Mouse (Mus musculus): ENCODE results near the gene Kctd5. TPM values are rescaled to one million over a fixed set of nuclear protein-coding genes. Genes with fewer than 3 reads are reported as not detected.

Kctd5 gene
- polyA plus RNA-seq, 1 experiment from 2014 or later: 64.5 TPM

DNA sequence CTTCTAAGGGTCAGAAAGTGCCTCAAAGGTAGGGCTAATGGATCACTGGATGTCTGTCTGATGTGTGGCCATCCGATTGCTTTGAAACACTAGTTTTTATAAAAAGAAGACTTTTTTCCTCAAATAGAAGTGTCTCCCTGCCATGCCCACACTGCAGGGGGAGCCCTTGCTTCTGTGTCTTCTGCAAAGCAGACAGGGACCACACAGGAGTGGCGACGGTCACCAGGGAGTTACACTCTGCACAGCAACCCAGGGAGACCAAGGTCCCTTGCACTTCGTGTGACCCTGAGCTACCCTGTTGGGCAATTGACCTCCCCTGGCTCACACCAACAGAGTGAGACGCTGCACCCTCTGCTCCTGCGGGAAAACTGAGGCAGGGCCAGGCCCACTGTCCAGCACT, 36.3 kb downstream of the Kctd5 start:
- H3K36me3 ChIP-seq: no peaks in the 10 kb centered on the region
- 72% methylated on average over 6 of the region's 6 CpGs for WGBS
- no peak overlapping the region for H3K4me2 ChIP-seq (replicated peaks)
- ATAC-seq (ENCODE audit: insufficient number of reproducible peaks, low FRiP score, low TSS enrichment, low read depth): no peak
- no peaks in the 10 kb centered on the region for H3K4me1 ChIP-seq
- no peaks in the 10 kb centered on the region for H3K27me3 ChIP-seq
- no peak overlapping the region for H3K27ac ChIP-seq (replicated peaks)
- no peak overlapping the region for H3K9ac ChIP-seq
- no peaks in the 10 kb centered on the region for H3K9me3 ChIP-seq (replicated peaks)
- no peak overlapping the region for H3K4me3 ChIP-seq (replicated peaks)

DNA sequence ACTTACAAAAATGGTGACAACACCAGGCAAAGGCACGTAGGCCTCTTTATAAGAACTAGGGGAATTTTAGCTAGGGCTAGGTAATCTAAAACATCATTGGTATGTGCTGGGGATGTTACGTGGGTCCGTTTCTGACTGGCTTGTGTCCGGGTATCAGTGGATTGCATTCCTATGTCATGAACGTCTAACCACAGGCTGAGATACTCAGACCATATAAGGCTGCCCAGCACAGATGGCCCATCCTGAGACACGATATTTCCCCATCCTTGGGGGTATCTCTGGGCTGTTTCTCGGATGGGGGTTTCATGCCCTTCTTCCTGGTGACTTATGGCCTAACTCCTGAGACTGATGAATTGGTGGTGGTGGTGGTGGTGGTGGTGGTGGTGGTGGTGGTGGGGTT, 38.2 kb downstream of the Kctd5 start:
- H3K27me3 ChIP-seq: no peaks in the 10 kb centered on the region
- no peaks in the 10 kb centered on the region for H3K9me3 ChIP-seq (replicated peaks)
- no peaks in the 10 kb centered on the region for H3K4me1 ChIP-seq
- H3K4me3 ChIP-seq (replicated peaks): no peak overlapping the region
- no peak overlapping the region for H3K9ac ChIP-seq
- H3K27ac ChIP-seq (replicated peaks): no peak overlapping the region
- whole genome bisulfite sequencing: 66% methylated on average over 7 of the region's 7 CpGs
- no peak for ATAC-seq (ENCODE audit: insufficient number of reproducible peaks, low FRiP score, low TSS enrichment, low read depth)
- no peaks in the 10 kb centered on the region for H3K36me3 ChIP-seq
- H3K4me2 ChIP-seq (replicated peaks): no peak overlapping the region

GRCm38 (mm10) chr17:24030551-24030950, 42.7 kb downstream of the Kctd5 start:
- 90% methylated on average over 16 of the region's 22 CpGs for whole genome bisulfite sequencing
- Histone ChIP-seq H3K27ac (replicated peaks) (no peak overlapping the region), H3K9ac (no peak overlapping the region), H3K36me3 (no peaks in the 10 kb centered on the region), H3K4me2 (replicated peaks) (no peak overlapping the region), H3K9me3 (replicated peaks) (no peaks in the 10 kb centered on the region), H3K4me1 (no peaks in the 10 kb centered on the region), H3K4me3 (replicated peaks) (no peak overlapping the region), H3K27me3 (no peaks in the 10 kb centered on the region)
- no peak for ATAC-seq (ENCODE audit: insufficient number of reproducible peaks, low FRiP score, low TSS enrichment, low read depth)

DNA sequence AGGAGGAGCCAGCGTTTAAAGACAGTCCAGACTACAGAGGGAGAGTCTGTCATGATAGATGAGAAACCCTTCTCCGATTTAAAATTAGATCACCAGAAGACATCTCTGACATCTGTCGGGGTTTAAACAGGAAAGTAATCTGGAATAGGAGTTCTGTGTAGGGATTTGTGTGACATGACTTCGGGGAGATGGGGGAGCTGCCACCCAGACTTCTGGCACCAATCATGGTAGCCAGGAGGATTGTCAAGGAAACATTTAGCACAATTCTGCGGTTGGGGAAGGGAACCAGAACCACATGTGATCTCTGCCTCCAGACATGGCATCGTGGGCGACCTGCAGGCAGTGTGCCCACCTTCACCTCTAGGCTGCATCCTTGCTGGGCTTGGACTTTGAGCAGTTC, 43.8 kb downstream of the Kctd5 start:
- no peaks in the 10 kb centered on the region for H3K9me3 ChIP-seq (replicated peaks)
- 65% methylated on average over 7 of the region's 7 CpGs for WGBS
- H3K4me3 ChIP-seq (replicated peaks): no peak overlapping the region

DNA sequence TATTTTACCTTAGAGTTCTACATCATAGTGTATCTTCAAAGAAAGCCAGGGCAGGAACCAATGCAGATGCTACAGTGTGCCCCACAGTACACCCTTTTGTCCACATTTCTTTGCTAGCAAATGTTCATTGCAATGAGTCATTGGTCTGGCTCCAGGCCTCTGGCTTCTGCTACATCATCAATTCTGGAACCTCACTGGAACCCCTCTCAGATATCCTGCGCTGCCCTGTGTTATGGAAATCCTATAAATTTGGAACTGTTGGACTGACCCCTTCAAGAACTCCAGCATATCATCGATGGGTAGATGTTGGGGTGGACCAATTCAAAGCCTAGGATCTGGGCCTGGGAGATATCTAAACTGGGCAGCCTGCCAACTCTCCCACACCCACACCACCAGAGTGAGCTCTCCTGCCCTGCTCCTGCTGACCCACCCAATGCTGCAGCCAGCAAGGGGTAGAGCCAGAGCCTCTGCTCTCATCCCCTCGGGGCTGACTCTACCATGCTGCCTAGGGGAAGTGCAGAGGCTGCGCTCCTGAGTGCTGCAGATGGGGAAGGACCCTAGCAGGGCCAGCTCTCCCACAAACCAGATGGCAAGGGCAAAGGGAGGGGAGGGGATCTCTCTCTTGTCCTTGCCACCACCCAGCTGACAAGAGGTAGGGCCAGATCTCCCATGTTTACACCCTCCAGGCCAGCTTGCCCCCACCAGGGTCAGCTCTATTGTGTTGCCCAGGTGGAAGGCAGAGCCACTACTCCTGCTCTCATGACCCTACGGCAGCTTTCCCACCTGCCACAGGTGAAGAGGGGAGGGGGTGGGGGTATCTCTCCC, 51.7 kb downstream of the Kctd5 start:
- Histone ChIP-seq H3K27me3 (no peaks in the 10 kb centered on the region), H3K4me3 (replicated peaks) (no peak overlapping the region), H3K27ac (replicated peaks) (peak overlapping the region; percentile 55; the same call in 1 of the 2 replicates), H3K9ac (no peak overlapping the region), H3K4me2 (replicated peaks) (no peak overlapping the region), H3K4me1 (peaks cover 13% of the 10 kb centered on the region; the same call in 1 of the 2 replicates), H3K9me3 (replicated peaks) (no peaks in the 10 kb centered on the region), H3K36me3 (no peaks in the 10 kb centered on the region)
- ATAC-seq (ENCODE audit: insufficient number of reproducible peaks, low FRiP score, low TSS enrichment, low read depth): 0 out of 2 replicates have a peak, but pooled peaks have one; percentile 31
- 59% methylated on average over 5 of the region's 5 CpGs for WGBS

More for the DNA sequence above, 43.8 kb downstream of the Kctd5 start:
- Histone ChIP-seq H3K4me2 (replicated peaks) (no peak overlapping the region), H3K9ac (no peak overlapping the region), H3K27ac (replicated peaks) (no peak overlapping the region), H3K36me3 (no peaks in the 10 kb centered on the region), H3K27me3 (no peaks in the 10 kb centered on the region), H3K4me1 (no peaks in the 10 kb centered on the region)
- no peak for ATAC-seq (ENCODE audit: insufficient number of reproducible peaks, low FRiP score, low TSS enrichment, low read depth)

- H3K4me3 ChIP-seq (replicated peaks): no peak overlapping the region
- no peak overlapping the region for H3K4me2 ChIP-seq (replicated peaks)
- H3K36me3 ChIP-seq: no peaks in the 10 kb centered on the region
- H3K4me1 ChIP-seq: peaks cover 13% of the 10 kb centered on the region; the same call in 1 of the 2 replicates
- no peaks in the 10 kb centered on the region for H3K27me3 ChIP-seq
- ATAC-seq (ENCODE audit: insufficient number of reproducible peaks, low FRiP score, low TSS enrichment, low read depth): peak; percentile 52; the same call in 1 of the 2 replicates
- no peak overlapping the region for H3K9ac ChIP-seq
- WGBS: 37% methylated on average over 6 of the region's 6 CpGs
- no peaks in the 10 kb centered on the region for H3K9me3 ChIP-seq (replicated peaks)
- H3K27ac ChIP-seq (replicated peaks): peak overlapping the region; percentile 55; the same call in 1 of the 2 replicates
Measured at GRCm38 (mm10) chr17:24020696-24021095, 52.6 kb downstream of the Kctd5 start.

DNA sequence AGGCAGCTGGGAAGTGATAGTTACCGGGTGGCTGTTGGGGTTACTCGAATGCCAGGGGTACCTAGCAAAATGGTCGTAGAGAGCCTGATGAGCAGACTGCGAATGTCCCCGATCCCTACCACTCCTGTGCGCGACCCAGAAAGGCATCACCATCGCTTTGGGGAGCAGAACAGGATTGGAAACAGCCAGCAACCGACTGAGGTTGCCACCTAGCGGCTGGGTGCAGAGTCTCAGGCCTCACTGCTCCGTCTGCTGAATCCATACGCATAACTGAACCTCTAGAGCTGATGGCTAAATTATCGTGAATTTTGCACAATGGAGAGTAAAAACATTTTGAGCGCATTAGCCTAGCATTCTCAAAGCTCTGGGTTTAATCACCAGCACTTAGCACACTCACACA, 57.6 kb downstream of the Kctd5 start:
- Histone ChIP-seq H3K4me3 (replicated peaks) (no peak overlapping the region), H3K9ac (no peak overlapping the region), H3K36me3 (no peaks in the 10 kb centered on the region), H3K4me1 (0 out of 2 replicates have a peak, but pooled peaks cover 6% of the 10 kb centered on the region), H3K27me3 (no peaks in the 10 kb centered on the region), H3K27ac (replicated peaks) (no peak overlapping the region), H3K4me2 (replicated peaks) (no peak overlapping the region), H3K9me3 (replicated peaks) (no peaks in the 10 kb centered on the region)
- no peak for ATAC-seq (ENCODE audit: insufficient number of reproducible peaks, low FRiP score, low TSS enrichment, low read depth)
- WGBS: 35% methylated on average over 14 of the region's 14 CpGs

GRCm38 (mm10) chr17:24014433-24014965, 58.8 kb downstream of the Kctd5 start:
- Histone ChIP-seq H3K36me3 (no peaks in the 10 kb centered on the region), H3K9me3 (replicated peaks) (no peaks in the 10 kb centered on the region), H3K4me3 (replicated peaks) (no peak overlapping the region), H3K27me3 (no peaks in the 10 kb centered on the region), H3K27ac (replicated peaks) (no peak overlapping the region), H3K4me2 (replicated peaks) (no peak overlapping the region), H3K4me1 (no peaks in the 10 kb centered on the region), H3K9ac (no peak overlapping the region)
- 88% methylated on average over 5 of the region's 5 CpGs for WGBS
- no peak for ATAC-seq (ENCODE audit: insufficient number of reproducible peaks, low FRiP score, low TSS enrichment, low read depth)

DNA sequence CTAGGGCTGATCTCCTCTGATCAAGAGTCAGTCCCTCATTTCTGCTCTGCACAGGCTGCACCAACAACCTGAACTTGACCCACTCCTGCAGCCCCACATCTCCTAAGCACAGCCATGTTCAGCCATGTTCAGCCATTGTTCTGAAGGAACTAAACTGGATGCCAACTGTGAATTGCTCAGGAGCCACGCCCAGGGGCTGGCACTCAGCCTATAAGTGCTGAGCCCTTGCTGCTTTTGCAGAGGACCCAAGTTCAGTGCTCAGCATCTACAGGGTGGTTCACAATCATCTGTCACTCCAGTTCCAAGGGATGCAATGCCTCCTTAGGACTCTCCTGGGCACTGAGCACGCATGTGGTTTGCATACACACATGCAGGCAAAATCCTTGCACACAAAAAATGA, 60.4 kb downstream of the Kctd5 start:
- Histone ChIP-seq H3K36me3 (no peaks in the 10 kb centered on the region), H3K9me3 (replicated peaks) (no peaks in the 10 kb centered on the region), H3K4me2 (replicated peaks) (no peak overlapping the region), H3K27me3 (no peaks in the 10 kb centered on the region), H3K27ac (replicated peaks) (no peak overlapping the region), H3K4me3 (replicated peaks) (no peak overlapping the region), H3K9ac (no peak overlapping the region), H3K4me1 (no peaks in the 10 kb centered on the region)
- ATAC-seq (ENCODE audit: insufficient number of reproducible peaks, low FRiP score, low TSS enrichment, low read depth): no peak
- WGBS: 81% methylated on average over 2 of the region's 2 CpGs

- WGBS: 55% methylated on average over 5 of the region's 5 CpGs
Measured at GRCm38 (mm10) chr17:24009617-24010016, 63.7 kb downstream of the Kctd5 start.

GRCm38 (mm10) chr17:24008105-24008504, 65.2 kb downstream of the Kctd5 start:
- no peaks in the 10 kb centered on the region for H3K36me3 ChIP-seq
- no peak overlapping the region for H3K27ac ChIP-seq (replicated peaks)
- no peak overlapping the region for H3K9ac ChIP-seq
- 70% methylated on average over 4 of the region's 4 CpGs for WGBS
- H3K4me1 ChIP-seq: no peaks in the 10 kb centered on the region
- no peak overlapping the region for H3K4me2 ChIP-seq (replicated peaks)
- H3K4me3 ChIP-seq (replicated peaks): no peak overlapping the region
- no peak for ATAC-seq (ENCODE audit: insufficient number of reproducible peaks, low FRiP score, low TSS enrichment, low read depth)
- H3K9me3 ChIP-seq (replicated peaks): no peaks in the 10 kb centered on the region
- H3K27me3 ChIP-seq: no peaks in the 10 kb centered on the region

More at GRCm38 (mm10) chr17:24009617-24010016, 63.7 kb downstream of the Kctd5 start:
- H3K4me1 ChIP-seq: no peaks in the 10 kb centered on the region
- H3K9me3 ChIP-seq (replicated peaks): no peaks in the 10 kb centered on the region
- no peak overlapping the region for H3K4me3 ChIP-seq (replicated peaks)
- H3K36me3 ChIP-seq: no peaks in the 10 kb centered on the region
- H3K27me3 ChIP-seq: no peaks in the 10 kb centered on the region
- no peak overlapping the region for H3K9ac ChIP-seq
- no peak overlapping the region for H3K27ac ChIP-seq (replicated peaks)
- no peak overlapping the region for H3K4me2 ChIP-seq (replicated peaks)
- ATAC-seq (ENCODE audit: insufficient number of reproducible peaks, low FRiP score, low TSS enrichment, low read depth): no peak

All from embryonic facial prominence, embryonic 15.5 days (tissue).